Mouse (Mus musculus) hindbrain, embryonic 13.5 days (tissue): ENCODE measurements around the gene Lingo1. TPM values are rescaled to one million over a fixed set of nuclear protein-coding genes. Genes with fewer than 3 reads are reported as not detected.

Experiments
- ATAC-seq: fragments of 200-750 bp; cut with Nextera tagmentation; 2 replicates; pipeline ENCODE4 v1.8.0; 2017; ENCODE audit warnings: moderate TSS enrichment; ENCODE audit not compliant: low FRiP score
- H3K27ac ChIP-seq: fragments of 300-500 bp; sonication (generic); 2 replicates; pipeline ENCODE4 v1.5.1; 2015; ENCODE audit warnings: inconsistent platforms, mild to moderate bottlenecking, moderate library complexity
- H3K27me3 ChIP-seq: fragments of 300-500 bp; sonication (generic); 2 replicates; pipeline ENCODE4 v1.6.1; 2015; ENCODE audit warnings: mild to moderate bottlenecking, inconsistent platforms
- H3K36me3 ChIP-seq: fragments of 300-500 bp; sonication (generic); 2 replicates; pipeline ENCODE4 v1.6.1; 2015; ENCODE audit warnings: mild to moderate bottlenecking, inconsistent platforms
- H3K4me1 ChIP-seq: fragments of 300-500 bp; sonication (generic); replicated peaks from 2 replicates; pipeline ENCODE4 v1.6.1; 2015; ENCODE audit warnings: inconsistent platforms
- H3K4me2 ChIP-seq: fragments of 300-500 bp; sonication (generic); 2 replicates; pipeline ENCODE4 v1.6.1; 2015; ENCODE audit warnings: inconsistent platforms, mild to moderate bottlenecking, moderate library complexity
- H3K4me3 ChIP-seq: fragments of 300-500 bp; sonication (generic); 2 replicates; pipeline ENCODE4 v1.5.1; 2015; ENCODE audit warnings: mild to moderate bottlenecking, inconsistent platforms
- H3K9ac ChIP-seq: fragments of 300-500 bp; sonication (generic); 2 replicates; pipeline ENCODE4 v1.6.1; 2015; ENCODE audit warnings: mild to moderate bottlenecking, inconsistent platforms
- H3K9me3 ChIP-seq: fragments of 300-500 bp; sonication (generic); 2 replicates; pipeline ENCODE4 v1.6.1; 2016; ENCODE audit warnings: inconsistent platforms
- WGBS: fragments of 180-500 bp; shearing (Covaris S2); methylation state at CpG from one replicate; pipeline ENCODE4 v1.1.7; 2015; 5-methylcytosine and 5-hydroxymethylcytosine counted together
- polyA plus RNA-seq: library from polyadenylated mRNA; unstranded; fragments of >200 nt; fragmentation: Nextera tagmentation; extraction: Ambion mirVana; gene quantifications from 2 replicates; pipeline ENCODE4 v1.2.1, GENCODE M21; 2015

Lingo1 gene
- polyA plus RNA-seq, 1 experiment from 2014 or later: 48.9 TPM

DNA sequence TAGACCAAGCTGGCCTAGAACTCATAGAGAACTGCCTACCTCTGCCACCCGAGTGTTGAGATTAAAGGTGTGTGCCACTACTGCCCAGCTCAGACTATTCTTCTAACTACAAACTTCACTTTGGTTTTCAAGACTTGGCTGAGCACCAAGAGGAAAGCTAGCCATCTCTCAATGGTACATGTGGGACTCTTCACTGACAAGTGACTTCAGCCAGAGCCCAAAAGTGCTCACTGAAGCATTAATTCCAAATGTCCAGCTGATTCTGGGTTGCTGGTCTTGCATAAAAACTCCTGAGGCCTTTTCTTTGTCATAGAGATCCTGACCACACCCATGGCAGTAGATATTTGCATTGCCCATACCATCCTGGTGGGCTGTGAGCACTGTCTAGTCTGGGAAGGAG, 81.9 kb downstream of the Lingo1 start:
- 75% methylated on average over 1 of the region's 1 CpGs for WGBS
- H3K27ac ChIP-seq: no peak overlapping the region
- H3K4me1 ChIP-seq: peaks cover 18% of the 10 kb centered on the region
- ATAC-seq: no peak
- H3K9me3 ChIP-seq: no peaks in the 10 kb centered on the region
- 0 out of 2 replicates have a peak, but pooled peaks cover 5% of the 10 kb centered on the region for H3K27me3 ChIP-seq
- H3K36me3 ChIP-seq: no peaks in the 10 kb centered on the region
- H3K9ac ChIP-seq: no peak overlapping the region
- no peak overlapping the region for H3K4me3 ChIP-seq
- H3K4me2 ChIP-seq: no peak overlapping the region

DNA sequence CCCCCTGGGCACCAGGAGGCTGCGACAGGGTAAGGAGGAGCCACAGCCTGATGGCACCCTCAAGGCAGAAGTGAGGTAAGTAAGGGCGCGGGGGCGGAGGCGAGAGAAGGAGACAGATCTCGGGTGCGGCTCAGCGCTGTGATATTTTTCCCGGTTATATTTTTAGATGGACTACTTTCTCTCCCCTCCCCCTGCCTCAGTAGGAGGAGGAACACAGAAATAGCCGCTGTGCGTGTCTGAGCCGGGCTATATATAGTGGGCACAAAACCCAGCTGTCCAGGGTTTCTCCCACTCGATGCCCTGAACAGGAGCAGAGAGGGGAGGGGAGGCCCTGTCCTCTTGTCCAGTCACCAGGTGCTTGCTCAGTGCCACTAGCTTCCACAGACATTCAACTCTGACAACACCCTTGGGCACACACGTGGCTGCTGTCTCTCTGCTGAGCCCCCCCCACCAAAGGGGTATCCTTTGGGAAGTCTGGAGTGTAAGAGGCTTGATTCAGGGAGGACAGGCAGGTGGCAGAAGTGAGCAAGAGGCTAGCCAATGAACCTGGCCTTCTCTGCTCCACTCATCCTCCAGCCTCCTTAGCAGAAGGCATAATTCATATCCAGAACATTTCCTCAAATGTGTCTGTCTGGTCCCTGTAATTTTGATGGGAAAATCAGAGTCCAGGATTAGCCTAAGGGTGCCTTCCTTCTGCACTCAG, 83.5 kb downstream of the Lingo1 start:
- Histone ChIP-seq H3K36me3 (no peaks in the 10 kb centered on the region), H3K4me3 (no peak overlapping the region), H3K9ac (0 out of 2 replicates have a peak overlapping the region, but pooled peaks have one; percentile 8), H3K4me2 (no peak overlapping the region), H3K27ac (no peak overlapping the region), H3K4me1 (peaks cover 22% of the 10 kb centered on the region), H3K9me3 (no peaks in the 10 kb centered on the region), H3K27me3 (0 out of 2 replicates have a peak, but pooled peaks cover 5% of the 10 kb centered on the region)
- 79% methylated on average over 14 of the region's 14 CpGs for WGBS
- no peak for ATAC-seq

DNA sequence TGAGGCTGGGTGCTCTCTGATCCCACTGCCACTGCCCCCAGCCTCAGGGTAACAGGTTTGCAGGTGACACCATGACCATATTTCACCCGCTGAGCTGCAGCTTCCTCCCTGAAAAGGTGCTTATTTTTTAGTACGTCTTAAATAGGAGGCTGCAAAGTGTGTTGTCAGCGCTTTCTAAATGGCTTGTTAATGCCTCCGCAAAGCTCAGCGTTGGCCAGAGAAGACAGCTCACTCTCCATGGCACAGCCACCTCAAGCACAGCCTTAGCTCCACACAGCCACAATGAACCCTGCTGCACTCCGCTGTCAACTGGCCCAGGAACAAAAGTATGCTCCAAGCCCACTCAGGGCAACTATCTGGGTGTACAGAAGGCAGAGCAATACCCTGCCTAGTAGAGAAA, 85.3 kb downstream of the Lingo1 start:
- no peaks in the 10 kb centered on the region for H3K36me3 ChIP-seq
- 78% methylated on average over 6 of the region's 6 CpGs for WGBS
- no peaks in the 10 kb centered on the region for H3K9me3 ChIP-seq
- peaks cover 37% of the 10 kb centered on the region for H3K4me1 ChIP-seq
- H3K4me2 ChIP-seq: no peak overlapping the region
- 0 out of 2 replicates have a peak, but pooled peaks cover 5% of the 10 kb centered on the region for H3K27me3 ChIP-seq
- no peak for ATAC-seq
- H3K9ac ChIP-seq: no peak overlapping the region
- H3K4me3 ChIP-seq: no peak overlapping the region
- no peak overlapping the region for H3K27ac ChIP-seq

DNA sequence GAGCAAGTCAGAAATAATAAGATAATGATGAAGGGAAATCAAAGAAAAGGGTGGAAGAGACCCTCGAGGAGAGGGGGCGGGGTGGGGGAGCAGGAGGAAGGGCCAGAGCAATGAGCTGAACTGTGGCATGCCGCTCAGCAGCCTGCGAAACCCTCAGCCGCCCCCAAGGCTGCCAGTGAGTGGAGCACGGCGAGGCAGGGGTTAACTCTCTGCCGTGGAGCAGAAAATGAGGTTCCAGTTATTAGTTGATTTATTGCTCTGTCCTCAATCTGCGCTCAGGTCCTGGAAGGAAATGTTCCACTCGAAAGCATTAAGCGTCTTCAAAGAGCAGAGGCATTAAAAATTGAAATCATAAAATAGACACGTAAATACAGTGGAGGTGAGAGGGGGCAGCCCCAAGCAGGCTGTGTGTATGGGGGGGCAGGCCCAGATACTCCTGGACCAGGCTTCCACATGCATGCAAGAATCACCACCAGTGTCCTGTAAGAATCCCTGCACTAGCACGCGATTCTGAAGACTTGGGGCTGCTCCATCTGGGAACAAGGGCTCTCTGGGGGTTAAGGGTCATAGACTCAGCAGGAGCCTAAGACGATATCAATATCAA, 89.7 kb downstream of the Lingo1 start:
- no peak overlapping the region for H3K4me3 ChIP-seq
- H3K27ac ChIP-seq: peak overlapping the region; percentile 78
- H3K9me3 ChIP-seq: no peaks in the 10 kb centered on the region
- 44% methylated on average over 15 of the region's 15 CpGs for WGBS
- no peaks in the 10 kb centered on the region for H3K36me3 ChIP-seq
- H3K9ac ChIP-seq: peak overlapping the region; percentile 2; the same call in 1 of the 2 replicates
- H3K4me2 ChIP-seq: peak overlapping the region; percentile 6; the same call in 1 of the 2 replicates
- H3K27me3 ChIP-seq: peaks cover 2% of the 10 kb centered on the region; the same call in 1 of the 2 replicates
- H3K4me1 ChIP-seq: peaks cover 37% of the 10 kb centered on the region
- ATAC-seq: peak; percentile 50; the same call in 1 of the 2 replicates

DNA sequence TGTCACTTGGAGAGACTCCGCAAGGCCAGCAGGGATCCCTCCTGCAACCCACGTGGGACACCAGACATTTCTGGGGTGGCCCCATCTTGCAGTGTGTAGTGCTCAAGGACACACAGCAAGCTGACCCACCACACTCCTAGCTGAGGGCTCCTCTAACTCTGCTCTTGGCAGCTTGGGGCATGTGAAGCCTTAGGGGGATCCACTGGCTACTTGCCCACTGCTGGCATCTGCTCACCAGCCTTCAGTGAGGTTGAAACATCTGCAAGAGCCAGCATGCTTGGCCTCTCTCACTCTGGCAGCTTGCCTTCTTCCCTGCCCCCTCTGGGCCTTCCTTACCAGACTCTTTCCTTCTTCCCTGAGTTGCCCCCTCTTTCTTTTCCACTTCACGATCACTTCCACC, 94.9 kb downstream of the Lingo1 start:
- Histone ChIP-seq H3K4me1 (peaks cover 19% of the 10 kb centered on the region), H3K4me3 (no peak overlapping the region), H3K9me3 (no peaks in the 10 kb centered on the region), H3K27ac (peak overlapping the region; percentile 71), H3K27me3 (peaks cover 2% of the 10 kb centered on the region; the same call in 1 of the 2 replicates), H3K4me2 (no peak overlapping the region), H3K9ac (no peak overlapping the region), H3K36me3 (no peaks in the 10 kb centered on the region)
- ATAC-seq: peak; percentile 57
- 78% methylated on average over 3 of the region's 3 CpGs for WGBS

DNA sequence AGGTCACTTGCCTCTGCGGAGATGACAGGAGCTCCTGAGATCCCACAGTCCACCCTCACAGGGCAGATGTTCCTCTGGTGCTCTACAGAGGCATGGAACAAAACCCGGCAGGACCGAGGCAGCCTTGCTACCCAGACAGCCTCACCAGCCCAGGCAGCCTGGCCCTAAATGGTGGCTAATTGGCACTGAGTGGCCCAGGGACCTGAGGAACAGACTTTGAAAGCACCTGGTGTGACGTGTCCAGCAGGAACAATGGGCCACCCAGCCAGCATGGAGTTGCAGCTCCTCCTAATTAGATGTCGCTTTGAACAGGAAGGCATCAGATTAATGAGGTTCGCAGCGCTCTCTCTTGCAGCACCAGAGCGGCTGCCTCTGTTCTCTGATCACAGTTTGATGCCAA, 95.4 kb downstream of the Lingo1 start:
- WGBS: 55% methylated on average over 8 of the region's 8 CpGs
- Histone ChIP-seq H3K4me3 (no peak overlapping the region), H3K27ac (peak overlapping the region; percentile 71), H3K27me3 (peaks cover 2% of the 10 kb centered on the region; the same call in 1 of the 2 replicates), H3K4me1 (peaks cover 14% of the 10 kb centered on the region), H3K9ac (no peak overlapping the region), H3K36me3 (no peaks in the 10 kb centered on the region), H3K4me2 (no peak overlapping the region), H3K9me3 (no peaks in the 10 kb centered on the region)
- ATAC-seq: no peak

DNA sequence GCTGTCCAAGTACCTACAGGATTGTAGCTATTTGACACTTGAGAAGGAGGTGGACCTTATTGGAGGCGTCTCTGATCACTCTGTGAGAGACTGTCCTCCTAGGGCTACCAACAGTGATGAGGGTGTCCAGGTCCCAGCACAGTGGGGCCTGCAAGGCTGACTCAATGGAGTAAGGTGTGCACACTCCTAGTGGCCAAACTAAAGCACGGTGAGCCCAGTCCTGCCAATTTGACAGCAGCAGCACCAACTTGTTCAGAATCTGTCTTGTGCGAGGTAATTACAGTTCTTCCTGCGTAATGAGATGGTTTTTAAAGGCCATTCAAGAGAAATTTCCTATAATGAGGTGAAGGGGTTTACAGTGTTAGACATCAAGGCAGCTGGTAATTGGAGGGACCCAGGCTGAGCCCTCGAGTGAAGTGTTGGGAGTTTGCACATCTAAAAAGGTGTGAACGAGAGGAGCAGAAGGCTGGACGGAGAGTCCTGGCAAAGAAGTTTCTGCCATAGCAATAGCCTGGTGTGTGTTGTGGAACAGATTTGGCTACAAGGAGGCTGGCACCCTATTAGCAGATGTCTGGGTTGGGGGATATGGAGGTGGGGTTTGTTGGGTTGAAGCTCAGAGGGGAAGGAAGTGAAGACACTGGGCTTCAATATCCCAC, 97.4 kb downstream of the Lingo1 start:
- H3K4me3 ChIP-seq: no peak overlapping the region
- H3K9ac ChIP-seq: no peak overlapping the region
- 84% methylated on average over 7 of the region's 7 CpGs for WGBS
- no peaks in the 10 kb centered on the region for H3K36me3 ChIP-seq
- H3K27ac ChIP-seq: no peak overlapping the region
- peaks cover 14% of the 10 kb centered on the region for H3K4me1 ChIP-seq
- H3K4me2 ChIP-seq: no peak overlapping the region
- no peak for ATAC-seq
- no peaks in the 10 kb centered on the region for H3K9me3 ChIP-seq
- 0 out of 2 replicates have a peak, but pooled peaks cover 2% of the 10 kb centered on the region for H3K27me3 ChIP-seq

DNA sequence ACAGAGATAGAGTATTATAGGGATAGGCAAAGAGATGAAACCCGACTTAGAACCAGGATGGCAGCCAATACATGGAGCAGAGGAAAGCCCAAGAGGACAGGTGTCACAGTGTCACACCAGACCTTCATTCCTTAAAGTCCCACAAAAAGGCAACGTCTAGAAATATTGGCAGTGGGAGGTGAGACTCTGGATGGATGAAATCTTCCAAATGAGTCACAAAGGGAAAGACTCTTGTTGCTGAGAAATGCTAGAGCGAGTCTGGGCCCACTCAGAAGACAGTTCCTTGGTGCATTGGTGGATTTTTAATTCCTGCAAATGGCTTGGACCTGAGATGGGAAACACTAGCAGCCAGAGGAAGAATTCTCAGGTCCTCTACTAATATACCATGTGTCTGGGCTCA, 102.2 kb downstream of the Lingo1 start:
- H3K4me3 ChIP-seq: no peak overlapping the region
- no peaks in the 10 kb centered on the region for H3K36me3 ChIP-seq
- 85% methylated on average over 3 of the region's 3 CpGs for WGBS
- no peaks in the 10 kb centered on the region for H3K9me3 ChIP-seq
- H3K27me3 ChIP-seq: no peaks in the 10 kb centered on the region
- H3K4me2 ChIP-seq: no peak overlapping the region
- H3K9ac ChIP-seq: no peak overlapping the region
- H3K4me1 ChIP-seq: peaks cover 15% of the 10 kb centered on the region
- ATAC-seq: no peak
- no peak overlapping the region for H3K27ac ChIP-seq

DNA sequence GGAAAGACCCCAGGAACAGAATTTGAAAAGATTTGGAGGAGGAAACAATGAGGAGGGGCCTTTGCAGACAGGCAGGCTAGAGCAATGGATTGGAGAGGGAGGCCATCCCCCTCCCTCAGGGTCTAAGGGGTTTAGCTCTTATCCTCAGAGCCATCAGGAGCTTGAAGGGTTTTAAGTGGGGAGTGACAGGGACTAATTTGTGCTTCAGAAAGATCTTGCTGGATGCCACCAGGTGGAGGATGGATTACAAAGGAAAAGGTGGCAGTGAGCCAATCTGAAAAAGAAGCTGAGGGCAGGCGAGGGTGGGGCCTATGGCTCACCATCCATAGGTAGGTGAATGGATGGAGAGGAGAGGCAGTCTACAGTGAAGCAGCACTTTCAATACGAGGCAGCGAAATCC, 105.0 kb downstream of the Lingo1 start:
- no peak for ATAC-seq

DNA sequence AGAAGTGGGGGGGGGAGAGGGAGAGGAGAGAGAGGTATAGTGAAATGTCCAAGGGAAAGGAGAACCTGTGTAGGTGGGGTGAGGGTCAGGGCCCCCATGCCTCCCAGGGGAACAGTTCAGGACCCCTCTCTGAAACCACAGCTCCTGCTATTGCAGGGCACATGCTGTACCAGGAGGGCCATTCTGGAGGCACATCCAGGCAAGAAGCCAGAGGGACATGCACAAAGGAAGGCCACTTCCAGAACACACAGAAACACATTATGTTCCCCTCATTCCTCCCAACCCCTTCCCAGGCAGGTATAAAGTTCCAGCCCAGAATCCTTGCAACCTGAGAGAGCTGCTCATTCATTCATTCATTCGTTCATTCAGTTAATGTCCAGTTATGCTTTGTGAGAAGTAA, 105.6 kb downstream of the Lingo1 start:
- ATAC-seq: no peak
- WGBS: 83% methylated on average over 1 of the region's 1 CpGs
- H3K9me3 ChIP-seq: no peaks in the 10 kb centered on the region
- H3K27me3 ChIP-seq: no peaks in the 10 kb centered on the region
- no peaks in the 10 kb centered on the region for H3K36me3 ChIP-seq
- no peak overlapping the region for H3K9ac ChIP-seq
- peaks cover 30% of the 10 kb centered on the region for H3K4me1 ChIP-seq
- H3K27ac ChIP-seq: no peak overlapping the region
- no peak overlapping the region for H3K4me3 ChIP-seq
- no peak overlapping the region for H3K4me2 ChIP-seq

More for the DNA sequence above, 105.0 kb downstream of the Lingo1 start:
- H3K4me3 ChIP-seq: no peak overlapping the region
- H3K4me2 ChIP-seq: no peak overlapping the region
- H3K4me1 ChIP-seq: peaks cover 29% of the 10 kb centered on the region
- H3K9me3 ChIP-seq: no peaks in the 10 kb centered on the region
- WGBS: 82% methylated on average over 3 of the region's 3 CpGs
- no peak overlapping the region for H3K9ac ChIP-seq
- H3K27ac ChIP-seq: no peak overlapping the region
- H3K36me3 ChIP-seq: no peaks in the 10 kb centered on the region
- H3K27me3 ChIP-seq: no peaks in the 10 kb centered on the region

DNA sequence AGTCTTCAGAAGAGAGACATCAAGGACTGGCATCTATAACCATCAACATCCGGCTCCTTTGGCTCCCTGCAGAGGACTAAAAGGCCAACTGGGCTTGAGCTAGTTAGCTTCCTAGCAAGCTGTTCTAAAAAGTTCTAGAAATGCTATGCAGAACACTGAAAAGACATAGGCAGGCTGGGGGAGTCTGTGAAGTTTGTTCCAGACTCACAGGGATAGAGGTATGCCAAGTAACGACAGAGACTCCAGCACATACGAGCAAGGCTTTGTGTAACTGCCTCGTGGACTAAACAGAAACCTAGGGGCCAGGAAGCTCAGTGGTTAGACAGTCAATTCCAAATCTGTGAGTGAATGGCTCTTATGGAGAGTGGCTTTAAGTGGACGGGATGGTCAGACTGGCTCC, 108.8 kb downstream of the Lingo1 start:
- 90% methylated on average over 5 of the region's 5 CpGs for WGBS
- H3K27ac ChIP-seq: no peak overlapping the region
- H3K4me1 ChIP-seq: peaks cover 45% of the 10 kb centered on the region
- H3K36me3 ChIP-seq: no peaks in the 10 kb centered on the region
- peak overlapping the region; percentile 53; the same call in 1 of the 2 replicates for H3K9ac ChIP-seq
- no peak overlapping the region for H3K4me2 ChIP-seq
- no peak for ATAC-seq
- no peak overlapping the region for H3K4me3 ChIP-seq
- no peaks in the 10 kb centered on the region for H3K27me3 ChIP-seq
- no peaks in the 10 kb centered on the region for H3K9me3 ChIP-seq

DNA sequence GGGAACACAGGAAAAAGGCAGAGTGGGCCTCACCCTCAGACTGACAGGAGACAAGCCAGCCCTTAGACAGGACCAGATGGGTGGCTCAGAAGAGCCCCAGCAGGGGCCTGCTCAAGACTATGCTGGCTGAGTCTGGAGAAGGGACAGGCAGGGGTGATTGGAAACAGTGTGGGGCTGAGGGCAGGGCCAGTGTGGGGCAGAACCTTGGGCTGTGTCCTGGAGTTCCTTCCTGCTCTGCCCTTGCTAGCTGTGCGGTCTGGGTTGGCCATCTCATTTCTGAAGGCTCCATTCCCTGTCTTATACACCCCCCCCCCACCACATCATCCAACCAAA, 109.2 kb downstream of the Lingo1 start:
- H3K4me1 ChIP-seq: peaks cover 48% of the 10 kb centered on the region
- H3K27ac ChIP-seq: peak overlapping the region; percentile 58
- H3K36me3 ChIP-seq: no peaks in the 10 kb centered on the region
- no peaks in the 10 kb centered on the region for H3K9me3 ChIP-seq
- no peak overlapping the region for H3K4me3 ChIP-seq
- 82% methylated on average over 1 of the region's 1 CpGs for WGBS
- no peak overlapping the region for H3K4me2 ChIP-seq
- no peaks in the 10 kb centered on the region for H3K27me3 ChIP-seq
- ATAC-seq: 0 out of 2 replicates have a peak, but pooled peaks have one; percentile 22
- peak overlapping the region; percentile 53 for H3K9ac ChIP-seq
